Mouse (Mus musculus): ENCODE data around the gene Rassf7.

DNA sequence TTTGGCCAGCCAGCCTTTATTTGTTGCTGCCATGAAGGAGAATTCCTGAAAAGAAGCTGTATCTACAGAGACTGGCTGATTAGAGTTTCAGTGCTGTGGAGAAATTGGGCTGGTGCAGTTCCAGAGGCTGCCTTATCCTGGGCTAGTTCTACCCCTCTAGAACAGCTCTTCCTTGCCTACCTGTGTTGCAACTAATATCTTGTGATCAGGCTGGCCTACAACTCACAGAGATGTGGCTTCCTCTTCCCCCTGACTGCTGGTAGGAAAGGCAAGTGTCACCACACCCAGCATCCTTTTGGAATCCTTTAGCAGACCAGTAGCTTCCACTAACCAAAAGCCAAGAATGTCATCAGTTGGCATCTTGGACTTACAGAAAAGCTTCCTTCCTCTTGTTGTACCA, 45.8 kb upstream of the Rassf7 start:
- TF ChIP-seq GATA1 (IDR thresholded peaks at IDR 0.05; ENCODE audit: low read length) (no peak), TAL1 (IDR thresholded peaks at IDR 0.05; ENCODE audit: low read length) (no peak)

All from erythroblast, embryonic 14.5 days (primary cell).